Mouse (Mus musculus): Measurements from ENCODE around the gene Txlna. TPM values are rescaled to one million over a fixed set of nuclear protein-coding genes. Genes with fewer than 3 reads are reported as not detected.

Gene Txlna
- total and polyA plus RNA-seq, 3 experiments, result 51.8 to 64.7 (median 52.2) TPM

DNA sequence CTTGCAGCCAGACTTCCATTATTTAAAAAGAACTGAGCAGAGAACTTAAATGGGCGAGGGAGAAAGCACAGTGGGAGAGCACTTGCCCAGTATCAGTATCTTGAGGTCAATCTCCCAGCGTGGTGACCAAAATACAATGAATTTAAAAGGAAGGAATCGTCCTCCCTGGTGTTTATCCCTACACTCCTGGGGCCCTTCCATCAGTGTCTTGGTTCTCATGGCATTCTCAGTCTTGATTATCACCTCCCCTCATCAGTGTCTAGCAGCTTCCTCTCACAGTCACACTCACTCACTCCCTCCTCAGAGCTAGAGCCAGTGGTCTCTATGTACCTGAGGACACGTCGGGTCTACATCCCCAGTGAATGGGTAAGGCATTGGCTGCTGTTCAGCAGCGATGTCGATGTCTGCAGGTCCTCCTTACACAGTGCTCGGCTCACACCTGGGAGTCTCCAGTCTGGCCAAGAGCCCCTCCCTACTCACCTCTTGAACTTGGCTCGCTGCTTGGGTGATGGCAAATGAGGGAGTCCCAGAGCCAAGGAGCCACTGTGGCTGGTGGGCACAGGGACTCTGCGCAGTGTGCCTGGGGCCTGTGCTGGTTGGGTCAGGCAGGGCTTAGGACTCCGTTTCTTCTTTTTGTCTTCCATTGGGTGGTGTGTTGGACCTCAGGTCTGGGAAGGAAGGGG lies 18.6 kb downstream of the Txlna start:
- 0 out of 2 replicates have a peak overlapping the region, but pooled peaks have one; percentile 1 for H3K27ac ChIP-seq (ENCODE audit: insufficient read depth, low read depth)
- no peak overlapping the region for H3K4me2 ChIP-seq (ENCODE audit: insufficient read depth, low read depth, poor library complexity, severe bottlenecking)
- TF ChIP-seq TCF12 (IDR thresholded peaks at IDR 0.05; ENCODE audit: low read depth, low read length) (no peak), ZMIZ1 (IDR thresholded peaks at IDR 0.05; ENCODE audit: low read depth, low read length) (no peak), GABPA (IDR thresholded peaks at IDR 0.05; ENCODE audit: insufficient replicate concordance, low read depth, low read length) (no peak), JUN (IDR thresholded peaks at IDR 0.05; ENCODE audit: insufficient read depth, low read depth, low read length) (no peak), RCOR1 (conservative IDR thresholded peaks at IDR 0.05; ENCODE audit: low read depth, low read length) (no peak), MEF2A (IDR thresholded peaks at IDR 0.05; ENCODE audit: borderline replicate concordance, low read depth, low read length) (no peak), KAT2A (IDR thresholded peaks at IDR 0.05; ENCODE audit: insufficient replicate concordance, low read length) (no peak), ETS1 (conservative IDR thresholded peaks at IDR 0.05; ENCODE audit: low read depth, low read length) (no peak), CHD1 (IDR thresholded peaks at IDR 0.05; ENCODE audit: low read depth, low read length) (no peak), MAX (IDR thresholded peaks at IDR 0.05; ENCODE audit: low read length) (no peak), POLR2A (IDR thresholded peaks at IDR 0.05; ENCODE audit: low read depth, low read length) (no peak), POLR2AphosphoS2 (IDR thresholded peaks at IDR 0.05; ENCODE audit: low read depth, low read length) (no peak), SIN3A (IDR thresholded peaks at IDR 0.05; ENCODE audit: low read length) (no peak), UBTF (IDR thresholded peaks at IDR 0.05; ENCODE audit: low read depth, low read length) (no peak)
- in situ Hi-C loops (cut with MboI; ENCODE audit: low pct_ligation_motif_present, low pct_unique_long_range_greater_than_20kb, low sequenced_read_pairs) (loop anchor here (25.0 kb wide), 1 partner anchor 260 kb away; no protein-coding TSS in a partner anchor), dilution Hi-C loops (cut with MboI; ENCODE audit: extremely low pct_ligation_motif_present, extremely low pct_unique_long_range_greater_than_20kb, low sequenced_read_pairs) (no loop called here)
- H3K4me3 ChIP-seq (replicated peaks in 1 of 3; ENCODE audit: low read depth in 2 of 3, low read length in 2 of 3, poor library complexity in 1 of 3), result peak overlapping the region in 1 of 3 experiments; percentile 77
- H3K9ac ChIP-seq (ENCODE audit: insufficient read depth, low read depth), result no peak overlapping the region
- no peaks in the 10 kb centered on the region for H3K79me2 ChIP-seq (replicated peaks; ENCODE audit: control insufficient read depth, extremely low read depth, insufficient read depth, poor library complexity, severe bottlenecking)
- DNase-seq (ENCODE audit: extremely low read depth), result no peak
- peaks cover 11 to 74% of the 10 kb centered on the region in 2 experiments for H3K4me1 ChIP-seq (ENCODE audit: control insufficient read depth in 1 of 2, insufficient read depth in 2 of 2)
- no peaks in the 10 kb centered on the region for H3K27me3 ChIP-seq (replicated peaks)
- H3K9me3 ChIP-seq (replicated peaks; ENCODE audit: low read length), result no peaks in the 10 kb centered on the region
- H3K36me3 ChIP-seq (replicated peaks in 1 of 2; ENCODE audit: control insufficient read depth in 1 of 2, insufficient read depth in 1 of 2, low read length in 1 of 2), result peaks cover 16 to 38% of the 10 kb centered on the region in 2 experiments

DNA sequence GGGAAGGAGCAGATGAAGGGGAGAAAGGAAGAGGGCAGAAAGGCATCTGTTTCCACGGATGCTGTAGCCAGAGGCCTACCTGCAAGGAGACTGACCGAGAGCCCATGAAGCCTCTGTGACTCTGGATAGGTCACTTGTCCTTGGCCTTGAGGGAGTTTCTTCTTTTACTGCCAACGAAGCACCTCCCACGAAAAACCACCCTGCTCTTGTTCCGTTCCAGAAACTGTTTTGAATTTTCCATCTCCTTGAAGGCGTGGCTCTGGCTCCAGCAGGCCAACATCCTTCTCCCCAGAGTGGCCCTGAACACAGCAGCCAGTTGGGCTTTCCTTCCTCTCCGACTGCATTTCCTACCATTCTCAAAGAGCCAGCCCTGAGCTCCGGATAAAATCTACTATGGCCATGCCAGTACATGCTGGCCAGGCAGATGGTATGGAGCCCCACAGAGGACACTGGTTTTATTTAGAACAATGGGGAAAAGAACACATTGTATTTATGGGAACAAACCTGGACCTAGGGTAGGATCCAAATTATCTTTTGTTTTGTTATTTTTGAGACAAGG lies 19.5 kb downstream of the Txlna start:
- peak overlapping the region; percentile 74 for H3K27ac ChIP-seq (ENCODE audit: insufficient read depth, low read depth)
- in situ Hi-C loops (cut with MboI; ENCODE audit: low pct_ligation_motif_present, low pct_unique_long_range_greater_than_20kb, low sequenced_read_pairs) (loop anchor here (25.0 kb wide), 1 partner anchor 259 kb away; no protein-coding TSS in a partner anchor), dilution Hi-C loops (cut with MboI; ENCODE audit: extremely low pct_ligation_motif_present, extremely low pct_unique_long_range_greater_than_20kb, low sequenced_read_pairs) (no loop called here)
- H3K4me2 ChIP-seq (ENCODE audit: insufficient read depth, low read depth, poor library complexity, severe bottlenecking), result peak overlapping the region; percentile 52
- H3K79me2 ChIP-seq (replicated peaks; ENCODE audit: control insufficient read depth, extremely low read depth, insufficient read depth, poor library complexity, severe bottlenecking), result no peaks in the 10 kb centered on the region
- H3K36me3 ChIP-seq (replicated peaks in 1 of 2; ENCODE audit: control insufficient read depth in 1 of 2, insufficient read depth in 1 of 2, low read length in 1 of 2), result peaks cover 19 to 38% of the 10 kb centered on the region in 2 experiments
- H3K4me1 ChIP-seq (ENCODE audit: control insufficient read depth in 1 of 2, insufficient read depth in 2 of 2), result peaks cover 11 to 71% of the 10 kb centered on the region in 2 experiments
- H3K9ac ChIP-seq (ENCODE audit: insufficient read depth, low read depth), result peak overlapping the region; percentile 57
- no peak for TF ChIP-seq ZKSCAN1 (IDR thresholded peaks at IDR 0.05; ENCODE audit: borderline replicate concordance, low read depth, low read length)
- TF ChIP-seq MYC (IDR thresholded peaks at IDR 0.05; ENCODE audit: low read depth, low read length), result peak; percentile 78
- TF ChIP-seq KAT2A (IDR thresholded peaks at IDR 0.05; ENCODE audit: insufficient replicate concordance, low read length), result 0 out of 2 replicates have a peak, but pooled peaks have one; percentile 18
- TF ChIP-seq ZC3H11A (IDR thresholded peaks at IDR 0.05; ENCODE audit: low read depth, low read length), result no peak
- peak; percentile 7; the same call in 1 of the 2 replicates for TF ChIP-seq MEF2A (IDR thresholded peaks at IDR 0.05; ENCODE audit: borderline replicate concordance, low read depth, low read length)
- peak; percentile 72 for TF ChIP-seq TCF12 (IDR thresholded peaks at IDR 0.05; ENCODE audit: low read depth, low read length)
- peak; percentile 67 for TF ChIP-seq POLR2A (IDR thresholded peaks at IDR 0.05; ENCODE audit: low read depth, low read length)
- TF ChIP-seq SIN3A (IDR thresholded peaks at IDR 0.05; ENCODE audit: low read length), result peak; percentile 70; the same call in 1 of the 2 replicates
- peak; percentile 55; the same call in 1 of the 2 replicates for TF ChIP-seq TBP (conservative IDR thresholded peaks at IDR 0.05; ENCODE audit: low read depth, low read length)
- TF ChIP-seq IRF4 (IDR thresholded peaks at IDR 0.05; ENCODE audit: low read depth, low read length), result no peak; the same call in 1 of the 2 replicates
- TF ChIP-seq ETS1 (conservative IDR thresholded peaks at IDR 0.05; ENCODE audit: low read depth, low read length), result peak; percentile 46
- peak; percentile 52; the same call in 1 of the 2 replicates for TF ChIP-seq EP300 (IDR thresholded peaks at IDR 0.05; ENCODE audit: low read length)
- no peak for TF ChIP-seq MAX (IDR thresholded peaks at IDR 0.05; ENCODE audit: low read length)
- peak; percentile 62; the same call in 1 of the 2 replicates for TF ChIP-seq NELFE (IDR thresholded peaks at IDR 0.05; ENCODE audit: low read depth, low read length)
- no peak for TF ChIP-seq BHLHE40 (IDR thresholded peaks at IDR 0.05; ENCODE audit: low read depth, low read length)
- no peak; the same call in 1 of the 2 replicates for TF ChIP-seq POLR2AphosphoS2 (IDR thresholded peaks at IDR 0.05; ENCODE audit: low read depth, low read length)
- DNase-seq (ENCODE audit: extremely low read depth), result peak; percentile 88
- H3K9me3 ChIP-seq (replicated peaks; ENCODE audit: low read length), result no peaks in the 10 kb centered on the region
- peak overlapping the region; percentile 47 to 53 (median 49) for H3K4me3 ChIP-seq (replicated peaks in 1 of 3; ENCODE audit: low read depth in 2 of 3, low read length in 2 of 3, poor library complexity in 1 of 3)
- H3K27me3 ChIP-seq (replicated peaks), result no peaks in the 10 kb centered on the region

Data from CH12.LX (cell line).